Mouse (Mus musculus): ENCODE measurements at regions not wholly inside any gene's neighbourhood (a gene's known extent, or its start where the extent isn't known, plus 50 kb on each side); places are given as distances from the start of the nearest gene placed in this dataset.

DNA sequence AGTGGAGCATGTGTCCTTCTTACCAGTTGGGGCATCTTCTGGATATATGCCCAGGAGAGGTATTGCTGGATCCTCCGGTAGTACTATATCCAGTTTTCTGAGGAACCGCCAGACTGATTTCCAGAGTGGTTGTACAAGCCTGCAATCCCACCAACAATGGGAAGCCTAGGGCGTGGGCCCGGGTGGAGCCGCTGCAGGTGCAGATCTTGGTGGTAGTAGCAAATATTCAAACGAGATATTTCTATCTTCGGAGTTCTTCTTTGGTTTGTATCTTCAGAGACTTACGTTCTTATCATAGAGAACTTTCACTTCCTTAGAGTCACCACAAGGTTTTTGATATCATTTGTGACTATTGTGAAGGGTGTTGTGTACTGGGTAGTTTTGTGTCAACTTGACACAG, 60.2 kb upstream of the Btbd35f28 start:
- peak in 1 of 2 experiments; percentile 0 for DNase-seq (ENCODE audit: low spot score in 2 of 2)
